Mouse (Mus musculus) liver, embryonic 13.5 days (tissue): ENCODE results near the gene Gstt4. TPM values are rescaled to one million over a fixed set of nuclear protein-coding genes. Genes with fewer than 3 reads are reported as not detected.

Experiments
- ATAC-seq: fragments of 200-750 bp; cut with Nextera tagmentation; 2 replicates; pipeline ENCODE4 v1.8.0; 2017; ENCODE audit warnings: low read depth, mild to moderate bottlenecking, moderate number of reproducible peaks, moderate library complexity
- DNase-seq: peaks from one replicate; pipeline ENCODE4 v3.0.0; 2022
- H3K27ac ChIP-seq: fragments of 300-500 bp; sonication (generic); 2 replicates; pipeline ENCODE4 v1.5.1; 2015; ENCODE audit warnings: moderate library complexity, mild to moderate bottlenecking, inconsistent platforms
- H3K27me3 ChIP-seq: fragments of 300-500 bp; sonication (generic); 2 replicates; pipeline ENCODE4 v1.6.1; 2015; ENCODE audit warnings: mild to moderate bottlenecking, inconsistent platforms
- H3K36me3 ChIP-seq: fragments of 300-500 bp; sonication (generic); 2 replicates; pipeline ENCODE4 v1.6.1; 2015; ENCODE audit warnings: mild to moderate bottlenecking, inconsistent platforms
- H3K4me1 ChIP-seq: fragments of 300-500 bp; sonication (generic); replicated peaks from 2 replicates; pipeline ENCODE4 v1.6.1; 2015; ENCODE audit warnings: inconsistent platforms
- H3K4me2 ChIP-seq: fragments of 300-500 bp; sonication (generic); 2 replicates; pipeline ENCODE4 v1.6.1; 2015; ENCODE audit warnings: inconsistent platforms, mild to moderate bottlenecking, moderate library complexity
- H3K4me3 ChIP-seq: fragments of 300-500 bp; sonication (generic); replicated peaks from 2 replicates; pipeline ENCODE4 v1.5.1; 2015; ENCODE audit warnings: mild to moderate bottlenecking, inconsistent platforms
- H3K9ac ChIP-seq: fragments of 300-500 bp; sonication (generic); 2 replicates; pipeline ENCODE4 v1.6.1; 2015; ENCODE audit warnings: mild to moderate bottlenecking, inconsistent platforms
- H3K9me3 ChIP-seq: fragments of 300-500 bp; sonication (generic); replicated peaks from 2 replicates; pipeline ENCODE4 v1.6.1; 2016; ENCODE audit warnings: inconsistent platforms
- WGBS: fragments of 180-500 bp; shearing (Covaris S2); methylation state at CpG from one replicate; pipeline ENCODE4 v1.1.7; 2015; ENCODE audit not compliant: insufficient replicate concordance; 5-methylcytosine and 5-hydroxymethylcytosine counted together
- polyA plus RNA-seq: library from polyadenylated mRNA; unstranded; fragments of >200 nt; fragmentation: Nextera tagmentation; extraction: Ambion mirVana; gene quantifications from 2 replicates; pipeline ENCODE4 v1.2.1, GENCODE M21; 2015

Gene Gstt4
- polyA plus RNA-seq, 1 experiment from 2014 or later, result not detected

DNA sequence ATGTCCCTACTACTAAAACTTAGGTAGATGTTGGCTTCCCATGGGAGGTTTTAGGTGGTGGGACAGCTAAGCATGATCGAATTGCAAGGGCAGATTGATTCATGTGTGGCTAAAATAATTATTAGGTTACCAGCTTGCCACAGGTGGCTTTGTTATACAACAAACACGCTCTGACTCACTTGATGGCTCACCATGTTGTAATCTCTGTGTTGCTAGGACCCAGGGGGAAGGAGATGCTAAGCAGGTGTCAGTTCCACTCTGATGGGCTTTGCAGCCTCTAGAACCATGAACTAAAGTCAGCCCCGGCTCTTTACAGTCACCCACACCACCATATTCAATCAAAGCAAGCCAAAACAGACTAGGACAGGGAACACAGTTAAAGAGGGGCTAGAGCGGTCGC is 2.5 kb downstream of the Gstt4 start:
- no peaks in the 10 kb centered on the region; the same call in 1 of the 2 replicates for H3K27me3 ChIP-seq
- no peak overlapping the region for H3K9ac ChIP-seq
- WGBS, result 65% methylated on average over 5 of the region's 5 CpGs
- ATAC-seq (no peak), DNase-seq (no peak)
- H3K36me3 ChIP-seq, result no peaks in the 10 kb centered on the region
- no peaks in the 10 kb centered on the region for H3K9me3 ChIP-seq
- no peaks in the 10 kb centered on the region for H3K4me1 ChIP-seq
- H3K4me3 ChIP-seq, result no peak overlapping the region
- H3K27ac ChIP-seq, result no peak overlapping the region
- H3K4me2 ChIP-seq, result no peak overlapping the region

GRCm38 (mm10) chr10:75818641-75819040 is 3.7 kb downstream of the Gstt4 start:
- no peak for ATAC-seq
- Histone ChIP-seq H3K4me3 (no peak overlapping the region), H3K27ac (no peak overlapping the region), H3K36me3 (no peaks in the 10 kb centered on the region), H3K9ac (no peak overlapping the region), H3K4me2 (no peak overlapping the region), H3K9me3 (no peaks in the 10 kb centered on the region), H3K4me1 (no peaks in the 10 kb centered on the region), H3K27me3 (no peaks in the 10 kb centered on the region; the same call in 1 of the 2 replicates)
- no peak for DNase-seq
- WGBS, result 49% methylated on average over 10 of the region's 10 CpGs

DNA sequence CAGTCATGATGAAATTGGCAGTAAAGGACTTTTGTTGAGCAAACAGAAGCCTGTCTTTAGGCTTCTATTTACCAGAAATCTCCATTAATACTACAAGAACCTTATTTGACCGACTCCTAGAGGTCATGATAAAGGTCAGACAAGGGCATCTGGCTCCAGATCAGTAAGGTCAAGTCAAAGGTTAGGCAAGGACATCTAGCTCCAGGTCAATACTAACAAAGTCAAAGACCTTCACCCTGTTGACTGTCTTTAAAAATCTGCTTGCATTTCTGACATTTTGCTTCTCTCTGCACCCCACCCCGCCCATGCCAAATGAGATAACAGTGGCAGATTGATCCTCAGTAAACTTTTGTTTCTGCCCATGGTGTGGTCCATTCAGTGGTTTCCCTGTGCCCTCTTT is 18.1 kb downstream of the Gstt4 start:
- Histone ChIP-seq H3K4me1 (0 out of 2 replicates have a peak, but pooled peaks cover 6% of the 10 kb centered on the region), H3K27ac (no peak overlapping the region), H3K9ac (no peak overlapping the region), H3K36me3 (no peaks in the 10 kb centered on the region), H3K9me3 (no peaks in the 10 kb centered on the region), H3K4me3 (no peak overlapping the region), H3K27me3 (peaks cover 15% of the 10 kb centered on the region), H3K4me2 (no peak overlapping the region)
- DNase-seq (no peak), ATAC-seq (no peak)
- 43% methylated on average over 2 of the region's 2 CpGs for WGBS

DNA sequence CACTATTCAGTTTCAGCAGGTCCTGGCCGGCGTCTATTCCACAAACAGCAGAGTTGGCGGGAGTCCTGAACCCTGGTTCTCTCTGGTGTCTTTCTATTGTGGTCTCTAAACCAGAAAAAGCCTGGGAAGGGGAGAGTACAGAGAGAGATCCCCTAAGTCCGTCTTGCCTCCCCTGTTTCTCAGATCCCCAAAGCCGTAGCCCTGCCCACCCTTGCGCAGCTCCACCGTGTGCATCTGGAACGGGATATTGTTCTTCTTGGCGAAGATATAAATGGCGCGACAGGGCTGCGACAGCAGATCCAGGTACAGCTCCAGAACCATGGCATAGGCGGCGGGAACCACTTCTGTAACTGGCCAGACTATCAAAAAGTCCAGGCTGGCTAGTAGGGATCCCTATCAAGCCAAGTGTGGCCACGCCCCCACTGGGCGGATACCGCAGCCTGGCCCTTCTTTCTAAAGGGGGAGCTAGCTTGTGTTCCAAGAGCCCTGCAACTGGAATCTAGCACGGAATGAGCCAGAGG is 24.1 kb downstream of the Gstt4 start, which contains the start of gene Gstt1:
Gene Gstt1 (minus strand): TSS at position 409 of the 521 bp plus-strand sequence.
- Histone ChIP-seq H3K27ac (peak within 1 kb of the TSS; percentile 51; the same call in 1 of the 2 replicates), H3K27me3 (peaks cover 22% of the 10 kb centered on the region)
- peak; percentile 57 for DNase-seq

DNA sequence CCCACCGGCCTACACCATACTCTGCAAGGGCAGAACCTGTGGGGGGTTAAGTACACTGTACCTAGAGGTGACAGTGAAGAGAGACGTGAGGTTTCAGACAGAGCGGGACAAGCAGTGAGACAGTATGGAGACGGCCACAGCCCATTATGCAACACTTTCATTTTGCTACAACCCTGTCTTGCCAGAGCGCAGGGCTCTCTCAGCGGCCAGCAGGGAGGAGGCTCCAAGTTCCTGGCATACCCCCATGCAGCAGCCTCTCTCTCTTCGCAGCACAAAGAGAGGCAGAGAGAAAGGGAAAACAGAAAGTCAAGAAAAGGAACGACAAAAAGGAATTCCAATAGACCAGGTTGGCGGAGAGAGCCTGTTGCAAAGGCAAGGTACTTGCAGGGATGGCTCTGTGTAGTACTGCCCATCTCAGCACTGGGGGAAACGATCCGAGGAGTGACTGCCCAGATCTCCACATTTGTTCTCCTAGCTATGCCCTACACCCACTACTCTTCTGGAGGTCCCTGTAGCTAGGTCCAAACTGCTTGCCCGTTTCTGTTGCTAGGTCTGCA is 24.6 kb downstream of the Gstt4 start:
- Histone ChIP-seq H3K36me3 (no peaks in the 10 kb centered on the region), H3K4me2 (peak overlapping the region; percentile 85), H3K9me3 (no peaks in the 10 kb centered on the region), H3K4me3 (peak overlapping the region; percentile 65), H3K4me1 (peaks cover 29% of the 10 kb centered on the region), H3K9ac (peak overlapping the region; percentile 71), H3K27ac (peak overlapping the region; percentile 51; the same call in 1 of the 2 replicates), H3K27me3 (peaks cover 22% of the 10 kb centered on the region)
- no peak for DNase-seq
- ATAC-seq, result peak; percentile 42
- WGBS, result 1% methylated on average over 12 of the region's 12 CpGs

More for the DNA sequence above, 24.1 kb downstream of the Gstt4 start, which contains the start of gene Gstt1:
- peaks cover 29% of the 10 kb centered on the region for H3K4me1 ChIP-seq
- peak within 1 kb of the TSS; percentile 65 for H3K4me3 ChIP-seq
- peak; percentile 73 for ATAC-seq
- H3K36me3 ChIP-seq, result no peaks in the 10 kb centered on the region
- 2% methylated on average over 18 of the region's 18 CpGs for WGBS
- H3K4me2 ChIP-seq, result peak within 1 kb of the TSS; percentile 85
- H3K9me3 ChIP-seq, result no peaks in the 10 kb centered on the region
- peak within 1 kb of the TSS; percentile 71 for H3K9ac ChIP-seq

DNA sequence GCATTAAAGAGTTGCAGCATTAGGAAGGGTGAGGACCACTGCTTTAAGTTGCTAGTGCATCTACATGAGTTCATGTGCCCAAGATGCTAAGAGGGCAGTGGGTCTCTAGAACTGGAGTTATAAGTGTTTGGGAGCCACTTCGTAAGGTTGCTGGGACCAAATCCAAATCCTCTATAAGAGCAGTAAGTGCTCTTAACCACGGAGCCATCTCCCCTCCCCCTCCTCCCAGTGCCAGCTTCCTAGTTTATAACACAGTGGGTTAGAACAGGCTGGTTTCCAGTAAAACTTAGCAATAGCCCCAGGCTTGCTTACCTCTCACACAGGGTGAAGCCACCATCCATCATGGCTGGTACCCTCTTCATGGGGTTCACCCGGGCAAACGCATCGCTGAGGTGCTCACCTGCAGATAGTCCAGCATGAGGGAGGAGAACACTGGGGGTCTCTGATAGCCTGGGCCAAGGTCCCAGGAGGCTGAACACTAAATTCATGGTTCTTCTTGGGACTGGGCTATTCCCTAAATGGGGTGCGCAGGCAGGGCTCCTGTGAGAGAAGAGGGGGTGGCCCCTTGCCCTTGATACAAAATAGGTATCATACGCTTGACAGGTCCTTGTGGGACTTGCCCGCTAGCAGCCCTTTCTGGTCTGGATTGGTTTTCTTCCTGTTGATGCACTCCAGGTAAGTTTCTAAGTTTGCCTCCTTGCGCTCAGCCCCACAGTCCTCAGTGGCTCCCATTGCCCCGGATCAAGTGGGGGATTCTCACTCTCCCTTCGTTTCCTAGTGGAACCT is 25.4 kb downstream of the Gstt4 start:
- H3K9ac ChIP-seq, result peak overlapping the region; percentile 71
- peaks cover 29% of the 10 kb centered on the region for H3K4me1 ChIP-seq
- no peaks in the 10 kb centered on the region for H3K9me3 ChIP-seq
- DNase-seq (no peak), ATAC-seq (no peak)
- peaks cover 22% of the 10 kb centered on the region for H3K27me3 ChIP-seq
- H3K4me2 ChIP-seq, result peak overlapping the region; percentile 85
- WGBS, result 38% methylated on average over 11 of the region's 11 CpGs
- no peak overlapping the region for H3K27ac ChIP-seq
- peak overlapping the region; percentile 65 for H3K4me3 ChIP-seq
- no peaks in the 10 kb centered on the region for H3K36me3 ChIP-seq

DNA sequence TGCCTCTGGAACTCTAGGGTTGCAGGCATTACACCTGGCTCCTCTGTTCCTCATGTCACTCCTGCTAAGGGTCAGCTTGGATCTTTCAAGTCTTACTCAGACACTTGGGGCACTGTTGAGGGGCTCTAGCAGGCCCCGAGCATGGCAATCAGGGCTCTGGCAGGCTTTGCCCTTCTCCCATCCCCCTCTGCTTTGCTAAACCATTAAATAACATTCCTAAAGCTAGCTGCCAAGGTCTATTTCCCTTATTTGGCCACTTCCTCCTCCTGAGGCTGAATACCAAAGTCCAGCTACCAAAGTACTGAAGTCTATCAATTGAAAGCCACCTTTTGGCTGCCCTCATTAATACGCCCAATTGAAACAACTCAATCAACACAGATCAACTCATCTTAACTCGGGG is 27.5 kb downstream of the Gstt4 start:
- Histone ChIP-seq H3K9me3 (no peaks in the 10 kb centered on the region), H3K9ac (no peak overlapping the region), H3K4me2 (peak overlapping the region; percentile 28), H3K4me3 (no peak overlapping the region), H3K36me3 (no peaks in the 10 kb centered on the region), H3K4me1 (peaks cover 33% of the 10 kb centered on the region), H3K27ac (no peak overlapping the region; the same call in 1 of the 2 replicates), H3K27me3 (peaks cover 10% of the 10 kb centered on the region; the same call in 1 of the 2 replicates)
- WGBS, result 25% methylated on average over 3 of the region's 3 CpGs
- DNase-seq (no peak), ATAC-seq (no peak)

- H3K4me2 ChIP-seq, result no peak overlapping the region
- H3K4me3 ChIP-seq, result no peak overlapping the region
- peak overlapping the region; percentile 72; the same call in 1 of the 2 replicates for H3K27ac ChIP-seq
- 19% methylated on average over 7 of the region's 7 CpGs for WGBS
- H3K9me3 ChIP-seq, result no peaks in the 10 kb centered on the region
- H3K4me1 ChIP-seq, result peaks cover 8% of the 10 kb centered on the region; the same call in 1 of the 2 replicates
- ATAC-seq, result no peak
- no peak for DNase-seq
- no peaks in the 10 kb centered on the region for H3K36me3 ChIP-seq
- no peak overlapping the region for H3K9ac ChIP-seq
- H3K27me3 ChIP-seq, result no peaks in the 10 kb centered on the region
Observed at GRCm38 (mm10) chr10:75790773-75791172, 31.6 kb downstream of the Gstt4 start.

DNA sequence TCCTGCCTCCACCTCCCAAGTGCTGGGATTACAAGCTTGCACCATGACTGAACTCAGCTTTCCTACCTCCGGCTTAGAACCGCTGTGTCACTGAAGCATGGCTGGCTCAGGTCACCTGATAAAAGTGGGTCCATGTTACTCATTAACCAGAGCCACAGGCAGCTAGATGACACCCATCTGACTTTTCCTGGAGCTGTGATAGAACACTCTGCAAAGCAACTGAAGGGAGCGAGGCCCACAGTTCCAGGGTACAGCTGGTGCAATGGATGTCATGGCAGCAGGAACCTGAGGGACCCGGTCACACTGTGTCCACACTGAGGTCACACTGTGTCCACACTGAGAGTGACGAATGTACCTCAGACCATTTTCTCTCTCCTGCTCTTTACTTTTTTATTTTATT is 32.5 kb downstream of the Gstt4 start:
- Histone ChIP-seq H3K4me2 (no peak overlapping the region), H3K27me3 (0 out of 2 replicates have a peak, but pooled peaks cover 3% of the 10 kb centered on the region), H3K27ac (peak overlapping the region; percentile 72; the same call in 1 of the 2 replicates), H3K9me3 (no peaks in the 10 kb centered on the region), H3K4me3 (no peak overlapping the region), H3K36me3 (no peaks in the 10 kb centered on the region), H3K9ac (no peak overlapping the region), H3K4me1 (peaks cover 8% of the 10 kb centered on the region; the same call in 1 of the 2 replicates)
- DNase-seq, result peak; percentile 9
- WGBS, result 62% methylated on average over 5 of the region's 5 CpGs
- peak; percentile 90 for ATAC-seq

DNA sequence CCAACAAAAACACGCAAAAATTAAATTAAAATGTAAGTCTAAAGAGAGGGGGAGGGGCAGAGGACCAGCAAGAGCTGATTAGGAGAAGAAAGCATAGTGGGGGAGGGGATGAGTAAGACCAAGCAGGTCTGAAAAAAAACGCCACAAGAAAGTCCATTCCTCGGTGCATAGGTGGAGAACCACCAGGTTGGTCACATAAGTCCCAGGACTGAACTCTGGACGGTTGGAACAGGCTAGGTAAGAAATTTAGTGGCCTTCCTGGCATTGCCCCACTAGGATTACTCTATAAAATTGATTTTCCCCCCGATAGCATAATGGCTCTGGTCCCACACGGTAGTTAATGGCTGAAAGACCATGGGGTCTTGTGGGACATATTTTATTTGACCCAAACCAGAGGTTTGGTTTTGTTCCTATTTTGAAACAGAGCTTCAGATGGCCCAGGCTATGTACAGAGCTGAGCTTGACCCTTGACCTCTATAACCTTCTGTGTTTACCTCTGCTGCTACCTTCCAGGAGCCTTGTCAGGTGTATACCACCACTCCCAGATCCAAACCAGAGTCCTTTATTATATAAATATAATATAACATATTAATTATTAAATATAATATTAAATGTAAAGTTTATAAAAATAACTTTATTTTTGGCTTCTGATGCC is 33.1 kb downstream of the Gstt4 start:
- Histone ChIP-seq H3K27me3 (0 out of 2 replicates have a peak, but pooled peaks cover 7% of the 10 kb centered on the region), H3K9ac (no peak overlapping the region), H3K4me2 (no peak overlapping the region), H3K4me3 (no peak overlapping the region), H3K27ac (peak overlapping the region; percentile 23; the same call in 1 of the 2 replicates), H3K4me1 (peaks cover 8% of the 10 kb centered on the region; the same call in 1 of the 2 replicates), H3K9me3 (no peaks in the 10 kb centered on the region), H3K36me3 (no peaks in the 10 kb centered on the region)
- 58% methylated on average over 6 of the region's 6 CpGs for WGBS
- DNase-seq (no peak), ATAC-seq (peak; percentile 51; the same call in 1 of the 2 replicates)

GRCm38 (mm10) chr10:75788277-75788676 is 34.1 kb downstream of the Gstt4 start:
- Histone ChIP-seq H3K27ac (no peak overlapping the region), H3K4me2 (no peak overlapping the region)

More at GRCm38 (mm10) chr10:75788277-75788676, 34.1 kb downstream of the Gstt4 start:
- WGBS, result 84% methylated on average over 8 of the region's 8 CpGs
- Histone ChIP-seq H3K4me3 (no peak overlapping the region), H3K4me1 (peaks cover 4% of the 10 kb centered on the region; the same call in 1 of the 2 replicates), H3K36me3 (no peaks in the 10 kb centered on the region), H3K9ac (no peak overlapping the region), H3K9me3 (no peaks in the 10 kb centered on the region), H3K27me3 (peaks cover 15% of the 10 kb centered on the region; the same call in 1 of the 2 replicates)
- ATAC-seq (no peak), DNase-seq (no peak)
